Mouse (Mus musculus) C2C12 (cell line): Measurements from ENCODE around the gene Ccl27a.

Experiments
- CEBPB ChIP-seq: IDR thresholded peaks from one replicate; pipeline ENCODE4 v1.6.1; 2011; ENCODE audit warnings: low read depth, mild to moderate bottlenecking, control low read depth, moderate library complexity
- CTCF ChIP-seq: IDR thresholded peaks from one replicate; pipeline ENCODE4 v1.5.1; 2011; ENCODE audit not compliant: control insufficient read depth, insufficient read depth, insufficient read length
- FOSL1 ChIP-seq: IDR thresholded peaks from one replicate; pipeline ENCODE4 v1.8.0; 2011; ENCODE audit warnings: mild to moderate bottlenecking, low read length; ENCODE audit not compliant: poor library complexity, insufficient read depth, severe bottlenecking
- MAX ChIP-seq: IDR thresholded peaks from one replicate; pipeline ENCODE4 v1.6.1; 2011; ENCODE audit warnings: mild to moderate bottlenecking, control low read depth
- MYOD1 ChIP-seq: IDR thresholded peaks from one replicate; pipeline ENCODE4 v1.6.1; 2011; ENCODE audit warnings: low read depth; ENCODE audit not compliant: control insufficient read depth, insufficient read length
- MYOG ChIP-seq: IDR thresholded peaks from one replicate; pipeline ENCODE4 v1.6.1; 2011; ENCODE audit not compliant: control insufficient read depth, insufficient read length; ENCODE audit errors: extremely low read depth
- USF1 ChIP-seq: IDR thresholded peaks from one replicate; pipeline ENCODE4 v1.6.1; 2011; ENCODE audit warnings: low read depth, mild to moderate bottlenecking, control low read depth, moderate library complexity

- TF ChIP-seq CTCF (no peak), FOSL1 (no peak), MAX (peak; percentile 38), USF1 (no peak), CEBPB (no peak), MYOG (no peak), MYOD1 (no peak)
Observed at GRCm38 (mm10) chr4:41722918-41723351, 51.1 kb downstream of the Ccl27a start, which contains the start of gene Dctn3.
